In the genomic region with DNA sequence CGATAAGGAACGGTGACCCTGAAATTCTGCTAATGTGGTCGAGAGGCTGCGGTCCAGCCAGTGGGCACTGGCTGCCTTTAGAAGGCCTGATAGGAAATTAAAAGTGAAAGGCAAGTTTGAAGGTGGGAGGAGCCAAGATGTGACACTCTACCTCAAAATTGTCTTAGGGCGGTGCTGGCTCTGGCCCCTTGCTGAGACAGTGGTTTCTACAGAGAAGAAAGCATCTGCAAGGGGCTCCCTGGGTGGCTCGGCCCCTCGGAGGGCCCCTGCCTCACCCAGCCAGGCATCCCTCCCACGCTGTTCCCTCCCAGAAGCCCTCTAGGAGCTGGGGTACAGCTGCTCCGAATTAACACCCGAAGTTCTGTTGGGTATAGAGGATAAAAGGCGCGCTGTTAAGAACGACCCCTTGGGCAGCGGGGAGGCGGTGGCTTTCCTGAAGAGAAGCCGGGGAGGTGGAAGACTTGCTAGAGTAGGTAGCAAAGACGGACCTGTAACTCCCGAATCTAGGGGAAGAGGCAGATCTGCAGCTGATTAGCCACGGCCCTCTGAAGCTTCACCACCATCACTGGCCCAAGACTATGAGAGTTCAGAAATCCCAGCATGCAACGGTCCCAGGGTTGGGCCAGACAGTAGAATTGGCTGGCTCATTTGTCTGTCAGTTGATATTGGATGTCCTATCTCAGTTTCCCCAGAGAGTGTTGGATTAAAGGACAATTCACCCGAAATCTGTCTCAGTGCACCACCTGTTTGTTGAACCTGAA, we compare ENCODE assay signal across 8 mouse cellular contexts.
A peak's percentile ranks its signal among the peaks of the same experiment; 100 is the strongest.
DNase-seq lines count a peak whose midpoint lies in the region; ATAC-seq and TF ChIP-seq lines count a peak whose summit lies in the region.

No protein-coding gene starts in this region.

- H3K9ac ChIP-seq in limb, embryonic 11.5 days (ENCODE audit: low read length): no peak overlapping the region

- H3K9me3 ChIP-seq in limb, embryonic 11.5 days (ENCODE audit: control insufficient read depth, low read length): no peaks in the 10 kb centered on the region

- H3K36me3 ChIP-seq in limb, embryonic 11.5 days (ENCODE audit: control insufficient read depth, insufficient read depth, low read length): no peaks in the 10 kb centered on the region

- H3K4me3 ChIP-seq in layer of hippocampus, adult 2 months: peak overlapping the region; percentile 34; the same call in 1 of the 2 replicates
- no peak overlapping the region for H3K4me3 ChIP-seq in limb, embryonic 11.5 days (ENCODE audit: low read depth, low read length)

- intact Hi-C loops in left cerebral cortex, postnatal 36 days (cut with DNase I): no loop called here

- no peak for TF ChIP-seq CTCF in layer of hippocampus, adult 2 months (conservative IDR thresholded peaks at IDR 0.05)

- WGBS in limb, embryonic 11.5 days: 15% methylated on average over 21 of the region's 21 CpGs

- peaks cover 12% of the 10 kb centered on the region for H3K4me1 ChIP-seq in limb, embryonic 11.5 days (ENCODE audit: control insufficient read depth, insufficient read depth, low read length)

- peak overlapping the region; percentile 32 for H3K4me2 ChIP-seq in limb, embryonic 11.5 days (ENCODE audit: low read depth, severe bottlenecking)

- ATAC-seq in limb, embryonic 11.5 days (ENCODE audit: insufficient number of reproducible peaks, low FRiP score, low TSS enrichment, low read depth): peak; percentile 60

- no peaks in the 10 kb centered on the region for H3K27me3 ChIP-seq in limb, embryonic 11.5 days (ENCODE audit: control insufficient read depth, insufficient read depth, low read length)

- DNase-seq in layer of hippocampus, adult 2 months (ENCODE audit: low spot score in 2 of 2): no peak
- DNase-seq in layer of hippocampus, adult 9-11 months: no peak
- peak; percentile 14 for DNase-seq in adrenal gland, postnatal 14 days
- DNase-seq in limb, embryonic 11.5 days (ENCODE audit: low spot score): peak; percentile 71
- DNase-seq in spleen, postnatal 10 days (ENCODE audit: low spot score in 2 of 2): peak; percentile 6 to 57
- no peak for DNase-seq in left cerebral cortex, postnatal 36 days (ENCODE audit: low spot score in 2 of 2)
- no peak for DNase-seq in cerebellum, adult 18-20 months
- no peak for DNase-seq in frontal cortex, postnatal 25 days (ENCODE audit: low spot score in 2 of 2)

- H3K27ac ChIP-seq in layer of hippocampus, adult 2 months: no peak overlapping the region
- 0 out of 2 replicates have a peak overlapping the region, but pooled peaks have one; percentile 14 for H3K27ac ChIP-seq in limb, embryonic 11.5 days (replicated peaks; ENCODE audit: low read depth, low read length)

Comparison
In these comparisons a context has a peak if more than half of its experiments do, and no peak if none do; other contexts are left out.
1. DNase-seq: peak in adrenal gland, postnatal 14 days (single experiment), limb, embryonic 11.5 days (single experiment) and spleen, postnatal 10 days (2 of 2); none in layer of hippocampus, adult 2 months (0 of 2), layer of hippocampus, adult 9-11 months (single experiment), left cerebral cortex, postnatal 36 days (0 of 2), cerebellum, adult 18-20 months (0 of 2) and frontal cortex, postnatal 25 days (0 of 2).